8 mouse cellular contexts compared by ENCODE assay signal in genomic region chr3:100359036-100359435, GRCm38 (mm10).
DNase-seq lines count a peak whose midpoint lies in the region; ATAC-seq lines count a peak whose summit lies in the region.

No protein-coding gene starts in this region.

- H3K27me3 ChIP-seq in limb, embryonic 12.5 days, result no peaks in the 10 kb centered on the region
- no peaks in the 10 kb centered on the region for H3K27me3 ChIP-seq in midbrain, embryonic 13.5 days

- DNase-seq in gastrocnemius, postnatal 25 days, result peak; percentile 15
- no peak for DNase-seq in gastrocnemius, postnatal 14 days
- peak; percentile 82 for DNase-seq in embryo, embryonic 10.5 days (ENCODE audit: low spot score)
- DNase-seq in heart, adult 9 months (ENCODE audit: low spot score in 2 of 2), result peak; percentile 20 to 27
- peak; percentile 76 for DNase-seq in kidney, adult 9 months
- peak; percentile 4 to 7 for DNase-seq in spleen, adult 18-20 months

- H3K4me3 ChIP-seq in limb, embryonic 12.5 days (replicated peaks), result no peak overlapping the region; the same call in 1 of the 2 replicates
- H3K4me3 ChIP-seq in midbrain, embryonic 13.5 days (replicated peaks), result peak overlapping the region; percentile 24

- no peaks in the 10 kb centered on the region for H3K36me3 ChIP-seq in limb, embryonic 12.5 days
- H3K36me3 ChIP-seq in midbrain, embryonic 13.5 days, result no peaks in the 10 kb centered on the region

- H3K9me3 ChIP-seq in limb, embryonic 12.5 days, result no peaks in the 10 kb centered on the region
- H3K9me3 ChIP-seq in midbrain, embryonic 13.5 days, result no peaks in the 10 kb centered on the region

- H3K9ac ChIP-seq in limb, embryonic 12.5 days (replicated peaks), result peak overlapping the region; percentile 40
- H3K9ac ChIP-seq in midbrain, embryonic 13.5 days (replicated peaks), result no peak overlapping the region; the same call in 1 of the 2 replicates

- 26% methylated on average over 8 of the region's 8 CpGs for WGBS in limb, embryonic 12.5 days
- 30% methylated on average over 8 of the region's 8 CpGs for WGBS in midbrain, embryonic 13.5 days

- no peak overlapping the region for H3K27ac ChIP-seq in limb, embryonic 12.5 days
- no peak overlapping the region for H3K27ac ChIP-seq in midbrain, embryonic 13.5 days

- intact Hi-C loops in gastrocnemius, postnatal 14 days (cut with DNase I; ENCODE audit: low total_unique reads), result no loop called here

- peak overlapping the region; percentile 46 for H3K4me2 ChIP-seq in limb, embryonic 12.5 days
- peak overlapping the region; percentile 49 for H3K4me2 ChIP-seq in midbrain, embryonic 13.5 days (replicated peaks)

- peak; percentile 83; the same call in 1 of the 2 replicates for ATAC-seq in limb, embryonic 12.5 days (ENCODE audit: insufficient number of reproducible peaks, insufficient read depth, low FRiP score, low TSS enrichment, low read depth)
- peak; percentile 93 for ATAC-seq in midbrain, embryonic 13.5 days

- no peaks in the 10 kb centered on the region for H3K4me1 ChIP-seq in limb, embryonic 12.5 days (replicated peaks)
- H3K4me1 ChIP-seq in midbrain, embryonic 13.5 days (replicated peaks), result no peaks in the 10 kb centered on the region
